Mouse (Mus musculus) forebrain, embryonic 13.5 days (tissue): ENCODE data around the gene Iars2. TPM values are rescaled to one million over a fixed set of nuclear protein-coding genes. Genes with fewer than 3 reads are reported as not detected.

Experiments used
- ATAC-seq: fragments of 200-750 bp; cut with Nextera tagmentation; 2 replicates; pipeline ENCODE4 v1.8.0; 2017
- H3K27ac ChIP-seq: fragments of 300-500 bp; sonication (generic); 2 replicates; pipeline ENCODE4 v1.5.1; 2015; ENCODE audit warnings: inconsistent platforms, mild to moderate bottlenecking, moderate library complexity
- H3K27me3 ChIP-seq: fragments of 300-500 bp; sonication (generic); 2 replicates; pipeline ENCODE4 v1.6.1; 2015; ENCODE audit warnings: mild to moderate bottlenecking, inconsistent platforms
- H3K36me3 ChIP-seq: fragments of 300-500 bp; sonication (generic); 2 replicates; pipeline ENCODE4 v1.6.1; 2015; ENCODE audit warnings: mild to moderate bottlenecking, inconsistent platforms; ENCODE audit not compliant: poor library complexity, severe bottlenecking
- H3K4me1 ChIP-seq: fragments of 300-500 bp; sonication (generic); 2 replicates; pipeline ENCODE4 v1.6.1; 2015; ENCODE audit warnings: inconsistent platforms
- H3K4me2 ChIP-seq: fragments of 300-500 bp; sonication (generic); 2 replicates; pipeline ENCODE4 v1.6.1; 2015; ENCODE audit warnings: inconsistent platforms, mild to moderate bottlenecking, moderate library complexity
- H3K4me3 ChIP-seq: fragments of 300-500 bp; sonication (generic); 2 replicates; pipeline ENCODE4 v1.5.1; 2015; ENCODE audit warnings: mild to moderate bottlenecking, inconsistent platforms
- H3K9ac ChIP-seq: fragments of 300-500 bp; sonication (generic); 2 replicates; pipeline ENCODE4 v1.6.1; 2015; ENCODE audit warnings: mild to moderate bottlenecking, inconsistent platforms
- H3K9me3 ChIP-seq: fragments of 300-500 bp; sonication (generic); replicated peaks from 2 replicates; pipeline ENCODE4 v1.6.1; 2016; ENCODE audit warnings: inconsistent platforms
- WGBS: fragments of 180-500 bp; shearing (Covaris S2); methylation state at CpG from one replicate; pipeline ENCODE4 v1.1.7; 2015; 5-methylcytosine and 5-hydroxymethylcytosine counted together
- microRNA counts: library from miRNA; unstranded; fragments of <30 nt; microRNA quantifications from one replicate; lab custom pipeline; 2016
- microRNA-seq: library from miRNA; unstranded; fragments of <30 nt; microRNA quantifications from one replicate; pipeline ENCODE4, GENCODE M21; 2016
- polyA plus RNA-seq: library from polyadenylated mRNA; unstranded; fragments of >200 nt; fragmentation: Nextera tagmentation; extraction: Ambion mirVana; gene quantifications from 2 replicates; pipeline ENCODE4 v1.2.1, GENCODE M21; 2015

The Iars2 gene
- polyA plus RNA-seq, 1 experiment from 2014 or later: 18.0 TPM

- Histone ChIP-seq H3K4me1 (0 out of 2 replicates have a peak, but pooled peaks cover 8% of the 10 kb centered on the region), H3K27me3 (no peaks in the 10 kb centered on the region), H3K27ac (no peak overlapping the region), H3K9me3 (no peaks in the 10 kb centered on the region), H3K36me3 (peaks cover 79% of the 10 kb centered on the region), H3K9ac (no peak overlapping the region), H3K4me2 (no peak overlapping the region), H3K4me3 (no peak overlapping the region)
- no peak for ATAC-seq
- 79% methylated on average over 7 of the region's 7 CpGs for WGBS
These were observed 83.7 kb downstream of the Iars2 start for GRCm38 (mm10) chr1:185245456-185245855.

- no peak overlapping the region for H3K27ac ChIP-seq
- ATAC-seq: no peak
- peaks cover 73% of the 10 kb centered on the region for H3K36me3 ChIP-seq
These were observed 86.2 kb downstream of the Iars2 start for GRCm38 (mm10) chr1:185243013-185243412.

GRCm38 (mm10) chr1:185236530-185236929, 92.7 kb downstream of the Iars2 start:
- Histone ChIP-seq H3K4me2 (no peak overlapping the region), H3K9me3 (no peaks in the 10 kb centered on the region), H3K4me1 (no peaks in the 10 kb centered on the region), H3K27me3 (no peaks in the 10 kb centered on the region), H3K27ac (no peak overlapping the region), H3K36me3 (peaks cover 51% of the 10 kb centered on the region), H3K9ac (no peak overlapping the region), H3K4me3 (no peak overlapping the region)
- no peak for ATAC-seq
- WGBS: 89% methylated on average over 4 of the region's 4 CpGs

More at GRCm38 (mm10) chr1:185243013-185243412, 86.2 kb downstream of the Iars2 start:
- H3K27me3 ChIP-seq: no peaks in the 10 kb centered on the region
- H3K9ac ChIP-seq: no peak overlapping the region
- no peaks in the 10 kb centered on the region for H3K9me3 ChIP-seq
- H3K4me3 ChIP-seq: no peak overlapping the region
- no peak overlapping the region for H3K4me2 ChIP-seq
- WGBS: 51% methylated on average over 8 of the region's 8 CpGs
- 0 out of 2 replicates have a peak, but pooled peaks cover 8% of the 10 kb centered on the region for H3K4me1 ChIP-seq

GRCm38 (mm10) chr1:185235837-185236236, 93.4 kb downstream of the Iars2 start:
- ATAC-seq: no peak
- Histone ChIP-seq H3K36me3 (peaks cover 45% of the 10 kb centered on the region), H3K4me2 (no peak overlapping the region), H3K4me3 (no peak overlapping the region), H3K27me3 (no peaks in the 10 kb centered on the region), H3K4me1 (no peaks in the 10 kb centered on the region), H3K9ac (no peak overlapping the region), H3K27ac (no peak overlapping the region), H3K9me3 (no peaks in the 10 kb centered on the region)
- 93% methylated on average over 5 of the region's 5 CpGs for WGBS

MicroRNA genes within 50 kb of the gene (microRNA counts, 519-probe panel; counts per million panel counts)
- microRNA mmu-miR-194 (lab: Ali Mortazavi, UCI): 1,661 counts per million, percentile 56 among the panel's probes with 10 or more counts
- 177 counts per million, percentile 53 among the panel's probes with 10 or more counts for microRNA mmu-miR-664 (lab: Ali Mortazavi, UCI)

Small RNAs within 50 kb of the gene (microRNA-seq; reads per million reads assigned to microRNA genes)
- gene Mir194-1 (1.1 reads per million), gene Mir215 (2.4 reads per million), gene Mir664 (8.9 reads per million, percentile 22 among the genes with 10 or more reads in this experiment)

Other genes with a start within 250 kb of the Iars2 start
- 19.3 and 21.9 TPM in 2 replicates for gene Rab3gap2, start 125.3 kb downstream of the Iars2 start, polyA plus RNA-seq
- gene Bpnt1, start 2.8 kb upstream of the Iars2 start, polyA plus RNA-seq: 34.8 and 37.7 TPM in 2 replicates
- gene Eprs, start 33.6 kb upstream of the Iars2 start, polyA plus RNA-seq: 151 and 159 TPM in 2 replicates
- 8.2 and 10.5 TPM in 2 replicates for gene Slc30a10, start 125.5 kb upstream of the Iars2 start, polyA plus RNA-seq